ENCODE assay signal across 9 mouse cellular contexts in the genomic region with DNA sequence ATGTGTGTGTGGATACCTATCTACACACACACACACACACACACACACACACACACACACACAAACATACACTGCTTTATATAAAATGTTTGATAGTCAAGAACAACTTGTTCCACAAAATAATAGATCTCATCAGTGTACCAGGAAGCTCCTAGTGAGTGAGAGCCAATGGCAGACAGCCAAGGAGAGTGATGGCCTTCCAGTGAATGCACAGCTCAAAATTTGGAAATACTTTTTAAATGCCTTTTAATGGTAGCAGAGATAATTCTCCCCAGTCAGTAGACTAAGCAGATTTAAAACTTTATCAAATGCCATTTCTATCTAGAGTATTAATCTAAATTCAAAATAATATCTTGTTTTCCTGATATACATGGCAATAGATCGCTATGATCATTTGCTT.
DNase-seq lines count a peak whose midpoint lies in the region.
"Had no signal": no experiment of that assay in that cellular context is flagged by ENCODE, and none has a peak within 500 bp of the region (broad histone marks: within the 10 kb centered on the region; RNA-seq: fewer than 3 reads in every experiment).

No protein-coding gene starts in this region.

- intact Hi-C loops in heart, postnatal 14 days (cut with DNase I), result no loop called here

- DNase-seq in heart, postnatal 14 days, result peak; percentile 5 to 8
- no peak for DNase-seq in heart, adult 11 months
- peak; percentile 44 for DNase-seq in urinary bladder, postnatal 14 days (ENCODE audit: low spot score)
- no peak for DNase-seq in urinary bladder, postnatal 36 days (ENCODE audit: low spot score in 2 of 2)
- peak; percentile 51 to 57 for DNase-seq in cerebellum, postnatal 10 days
- no peak for DNase-seq in T-cell, adult 2 months (ENCODE audit: low spot score)
- DNase-seq in spleen, postnatal 4 days (ENCODE audit: low spot score in 2 of 2), result no peak
- no peak for DNase-seq in gastrocnemius, adult 8-10 months (ENCODE audit: low spot score in 2 of 2)
- DNase-seq: retina, postnatal 1 day had no signal

Comparison
In these comparisons a context has a peak if more than half of its experiments do, and no peak if none do; other contexts are left out.
1. DNase-seq: peak in heart, postnatal 14 days (2 of 2), urinary bladder, postnatal 14 days (single experiment) and cerebellum, postnatal 10 days (2 of 2); none in heart, adult 11 months (single experiment), urinary bladder, postnatal 36 days (0 of 2), T-cell, adult 2 months (single experiment), spleen, postnatal 4 days (0 of 2) and gastrocnemius, adult 8-10 months (0 of 2).